Comparison of ENCODE assay signal across 13 mouse cellular contexts in the genomic region with DNA sequence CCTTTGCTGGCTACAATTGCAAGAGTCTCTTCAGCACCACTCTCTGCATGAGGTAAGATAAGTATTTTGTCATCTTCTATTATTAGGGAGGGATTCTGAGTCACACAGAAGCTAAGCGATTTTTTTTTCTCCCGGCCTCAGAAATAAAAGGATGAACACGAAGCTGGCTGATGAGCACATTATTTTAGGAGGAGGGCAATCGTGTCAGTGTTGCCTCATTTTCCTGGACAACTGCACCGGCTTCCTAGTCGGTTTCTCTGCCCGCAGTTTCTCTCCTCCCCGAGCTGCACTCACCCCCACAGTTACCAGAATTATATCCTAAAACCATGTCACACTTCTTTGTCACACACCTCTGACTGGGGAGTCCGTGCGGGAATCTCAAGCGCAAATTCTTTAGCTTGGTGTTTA. TPM values are rescaled to one million over a fixed set of nuclear protein-coding genes. Genes with fewer than 3 reads are reported as not detected.
DNase-seq lines count a peak whose midpoint lies in the region; ATAC-seq and TF ChIP-seq lines count a peak whose summit lies in the region.
"Had no signal": no experiment of that assay in that cellular context is flagged by ENCODE, and none has a peak within 500 bp of the region (broad histone marks: within the 10 kb centered on the region; RNA-seq: fewer than 3 reads in every experiment).

No protein-coding gene starts in this region.

- peak overlapping the region; percentile 87 for H3K27ac ChIP-seq in left cerebral cortex, adult 2 months
- H3K27ac ChIP-seq: embryonic facial prominence, embryonic 12.5 days; neural tube, embryonic 12.5 days had no signal

- TF ChIP-seq CTCF in left cerebral cortex, adult 2 months (IDR thresholded peaks at IDR 0.05): no peak

- 0 out of 2 replicates have a peak, but pooled peaks have one; percentile 27 for ATAC-seq in cerebellum, adult (ENCODE audit: insufficient number of reproducible peaks, low FRiP score, low TSS enrichment)
- ATAC-seq: forebrain, embryonic 14.5 days had no signal

- no peak for DNase-seq in cerebellum, adult 18-20 months
- DNase-seq in left cerebral cortex, adult 2 months (ENCODE audit: extremely low spot score in 1 of 2, low spot score in 2 of 2): peak in 1 of 2 experiments; percentile 41
- DNase-seq in left cerebral cortex, postnatal 4 days: no peak
- DNase-seq in NIH3T3 (ENCODE audit: low read depth): peak; percentile 53
- DNase-seq in left cerebral cortex, postnatal 36 days (ENCODE audit: low spot score in 2 of 2): peak; percentile 53 to 58
- no peak for DNase-seq in natural killer cell, adult 2 months (ENCODE audit: low spot score in 2 of 2)
- no peak for DNase-seq in thymus, adult 18-20 months
- DNase-seq: adrenal gland, postnatal 10 days; cerebellum, adult 9-10 months had no signal

- intact Hi-C loops in left cerebral cortex, adult 2 months (cut with DNase I): no loop called here
- intact Hi-C loops in left cerebral cortex, postnatal 4 days (cut with DNase I): no loop called here
- intact Hi-C loops in left cerebral cortex, postnatal 36 days (cut with DNase I): no loop called here

- H3K4me3 ChIP-seq in left cerebral cortex, adult 2 months: peak overlapping the region; percentile 5; the same call in 1 of the 2 replicates
- H3K4me3 ChIP-seq: embryonic facial prominence, embryonic 12.5 days; neural tube, embryonic 12.5 days had no signal

RNA-seq across cellular contexts. Expression of gene Dusp6, which starts 12.2 kb away (rescaled TPM):
- 100 to 1,000 TPM; 101 to 116 TPM for total RNA-seq in left cerebral cortex, adult 2 months (2021)
- 10 to 100 TPM; 52.6 to 53.1 TPM for total RNA-seq in left cerebral cortex, postnatal 4 days (2021)
- total RNA-seq in left cerebral cortex, postnatal 36 days (2021): 100 to 1,000 TPM in 1 of 2 experiments, 10 to 100 TPM in 1; 72.3 to 107 TPM

Comparison
In these comparisons a context has a peak if more than half of its experiments do, and no peak if none do; other contexts are left out.
1. DNase-seq: peak in NIH3T3 (single experiment) and left cerebral cortex, postnatal 36 days (2 of 2); none in cerebellum, adult 18-20 months (0 of 2), left cerebral cortex, postnatal 4 days (single experiment), natural killer cell, adult 2 months (0 of 2) and thymus, adult 18-20 months (0 of 2).